Mouse (Mus musculus) liver, embryonic 16.5 days (tissue): ENCODE results near the gene Ripk4. TPM values are rescaled to one million over a fixed set of nuclear protein-coding genes. Genes with fewer than 3 reads are reported as not detected.

Experiments
- ATAC-seq: fragments of 200-750 bp; cut with Nextera tagmentation; 2 replicates; pipeline ENCODE4 v1.8.0; 2017; ENCODE audit warnings: low read depth, mild to moderate bottlenecking, moderate number of reproducible peaks, moderate library complexity
- H3K27ac ChIP-seq: fragments of 300-500 bp; sonication (generic); 2 replicates; pipeline ENCODE4 v1.5.1; 2014; ENCODE audit warnings: mild to moderate bottlenecking, low read length
- H3K27me3 ChIP-seq: fragments of 300-500 bp; sonication (generic); 2 replicates; pipeline ENCODE4 v1.6.1; 2014; ENCODE audit warnings: low read depth, low read length, mixed read lengths; ENCODE audit not compliant: control insufficient read depth, insufficient read depth
- H3K36me3 ChIP-seq: fragments of 300-500 bp; sonication (generic); 2 replicates; pipeline ENCODE4 v1.6.1; 2014; ENCODE audit warnings: mild to moderate bottlenecking; ENCODE audit not compliant: control insufficient read depth, insufficient read depth
- H3K4me1 ChIP-seq: fragments of 300-500 bp; sonication (generic); 2 replicates; pipeline ENCODE4 v1.6.1; 2014; ENCODE audit warnings: low read depth, low read length, mixed read lengths; ENCODE audit not compliant: control insufficient read depth
- H3K4me2 ChIP-seq: fragments of 300-500 bp; sonication (generic); 2 replicates; pipeline ENCODE4 v1.6.1; 2014; ENCODE audit warnings: low read depth, low read length, mixed read lengths
- H3K4me3 ChIP-seq: fragments of 300-500 bp; sonication (generic); 2 replicates; pipeline ENCODE4 v1.5.1; 2014; ENCODE audit warnings: low read depth, mild to moderate bottlenecking, low read length
- H3K9ac ChIP-seq: fragments of 300-500 bp; sonication (generic); 2 replicates; pipeline ENCODE4 v1.6.1; 2014; ENCODE audit warnings: low read depth, low read length
- H3K9me3 ChIP-seq: fragments of 300-500 bp; sonication (generic); replicated peaks from 2 replicates; pipeline ENCODE4 v1.6.1; 2016; ENCODE audit warnings: low read length; ENCODE audit not compliant: control insufficient read depth
- WGBS: fragments of 180-500 bp; shearing (Covaris S2); extraction: QIAGEN DNeasy Blood & Tissue Kit; methylation state at CpG from one replicate; pipeline ENCODE4 v1.1.7; 2014; ENCODE audit not compliant: insufficient replicate concordance; 5-methylcytosine and 5-hydroxymethylcytosine counted together
- polyA plus RNA-seq: library from polyadenylated mRNA; unstranded; fragments of >200 nt; fragmentation: Nextera tagmentation; extraction: Ambion mirVana; gene quantifications from 2 replicates; pipeline ENCODE4 v1.2.1, GENCODE M21; 2015

Ripk4 gene
- polyA plus RNA-seq, 1 experiment from 2014 or later: 3.3 TPM

GRCm38 (mm10) chr16:97751884-97752283 is 11.7 kb downstream of the Ripk4 start:
- Histone ChIP-seq H3K27me3 (no peaks in the 10 kb centered on the region), H3K27ac (no peak overlapping the region), H3K9ac (no peak overlapping the region), H3K4me1 (peaks cover 4% of the 10 kb centered on the region; the same call in 1 of the 2 replicates), H3K4me2 (no peak overlapping the region), H3K36me3 (no peaks in the 10 kb centered on the region; the same call in 1 of the 2 replicates), H3K4me3 (no peak overlapping the region), H3K9me3 (no peaks in the 10 kb centered on the region)
- 31% methylated on average over 8 of the region's 8 CpGs for WGBS
- peak; percentile 41 for ATAC-seq

GRCm38 (mm10) chr16:97748421-97748820 is 15.2 kb downstream of the Ripk4 start:
- H3K4me2 ChIP-seq: no peak overlapping the region
- 61% methylated on average over 6 of the region's 6 CpGs for WGBS
- no peaks in the 10 kb centered on the region for H3K4me1 ChIP-seq
- no peak overlapping the region for H3K27ac ChIP-seq
- no peak overlapping the region for H3K9ac ChIP-seq
- no peak overlapping the region for H3K4me3 ChIP-seq
- H3K9me3 ChIP-seq: no peaks in the 10 kb centered on the region
- no peaks in the 10 kb centered on the region for H3K27me3 ChIP-seq
- H3K36me3 ChIP-seq: no peaks in the 10 kb centered on the region; the same call in 1 of the 2 replicates
- no peak for ATAC-seq

GRCm38 (mm10) chr16:97738030-97738429 is 25.6 kb downstream of the Ripk4 start:
- 47% methylated on average over 6 of the region's 6 CpGs for WGBS
- no peak for ATAC-seq

DNA sequence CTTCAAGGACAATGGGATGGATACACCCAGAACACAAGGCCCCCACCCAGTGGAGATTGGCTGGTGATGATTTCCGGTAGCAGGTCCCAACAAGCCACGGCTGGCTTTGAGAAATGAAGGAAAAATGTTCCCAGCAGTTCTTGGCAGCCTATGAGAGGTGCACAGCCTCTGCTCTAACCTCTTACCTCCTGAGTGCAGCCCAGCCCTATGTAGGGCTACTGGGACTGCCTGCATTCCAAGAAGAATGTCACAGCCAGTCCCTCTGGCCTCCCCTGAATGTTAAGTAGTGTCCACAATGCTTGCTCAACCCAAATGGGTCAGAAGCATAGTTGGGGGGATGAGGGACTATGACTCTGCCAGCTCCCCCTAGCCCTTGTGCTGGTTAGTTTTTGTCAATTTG is 27.0 kb downstream of the Ripk4 start:
- WGBS: 71% methylated on average over 2 of the region's 2 CpGs
- no peaks in the 10 kb centered on the region for H3K9me3 ChIP-seq
- H3K27me3 ChIP-seq: no peaks in the 10 kb centered on the region
- no peak overlapping the region for H3K4me3 ChIP-seq
- no peak overlapping the region for H3K4me2 ChIP-seq
- ATAC-seq: no peak
- H3K4me1 ChIP-seq: no peaks in the 10 kb centered on the region
- no peak overlapping the region for H3K9ac ChIP-seq
- no peaks in the 10 kb centered on the region for H3K36me3 ChIP-seq
- no peak overlapping the region for H3K27ac ChIP-seq

More at GRCm38 (mm10) chr16:97738030-97738429, 25.6 kb downstream of the Ripk4 start:
- no peak overlapping the region for H3K4me2 ChIP-seq
- no peaks in the 10 kb centered on the region for H3K9me3 ChIP-seq
- H3K4me1 ChIP-seq: no peaks in the 10 kb centered on the region
- no peak overlapping the region for H3K27ac ChIP-seq
- no peak overlapping the region for H3K4me3 ChIP-seq
- H3K27me3 ChIP-seq: no peaks in the 10 kb centered on the region
- no peaks in the 10 kb centered on the region for H3K36me3 ChIP-seq
- H3K9ac ChIP-seq: no peak overlapping the region

DNA sequence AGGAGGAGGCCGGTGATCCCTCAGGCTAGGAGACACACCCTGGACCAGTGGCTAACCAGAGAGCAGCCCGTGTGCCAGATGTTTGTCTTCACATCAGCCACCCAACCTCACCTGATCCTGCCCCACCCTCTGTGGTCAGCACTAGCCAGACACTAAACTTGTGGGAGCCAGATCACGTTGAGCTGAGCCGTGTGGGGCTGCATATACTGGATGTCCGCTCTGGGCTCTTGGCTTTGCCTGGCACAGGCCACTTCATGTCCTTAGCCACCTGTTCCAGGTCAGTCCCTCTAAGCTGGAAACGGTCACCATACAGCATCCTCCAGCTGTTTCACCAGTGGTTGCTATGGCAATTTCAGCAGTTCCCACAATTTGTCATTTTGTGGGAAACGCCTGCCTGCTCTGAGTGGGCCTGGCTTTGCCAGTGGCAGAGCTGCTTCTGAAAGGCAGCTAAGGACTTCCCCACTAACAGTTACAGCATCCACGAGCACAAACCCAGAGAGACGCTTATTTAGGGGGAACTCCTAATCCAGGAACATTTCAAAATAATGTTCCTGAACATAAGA is 28.7 kb downstream of the Ripk4 start:
- no peak overlapping the region for H3K27ac ChIP-seq
- no peak overlapping the region for H3K4me2 ChIP-seq
- no peaks in the 10 kb centered on the region for H3K4me1 ChIP-seq
- H3K4me3 ChIP-seq: no peak overlapping the region
- H3K9ac ChIP-seq: no peak overlapping the region
- H3K36me3 ChIP-seq: no peaks in the 10 kb centered on the region
- H3K9me3 ChIP-seq: no peaks in the 10 kb centered on the region
- no peaks in the 10 kb centered on the region for H3K27me3 ChIP-seq
- 48% methylated on average over 9 of the region's 9 CpGs for WGBS
- no peak for ATAC-seq

GRCm38 (mm10) chr16:97733599-97733998 is 30.0 kb downstream of the Ripk4 start:
- 27% methylated on average over 2 of the region's 2 CpGs for whole genome bisulfite sequencing

DNA sequence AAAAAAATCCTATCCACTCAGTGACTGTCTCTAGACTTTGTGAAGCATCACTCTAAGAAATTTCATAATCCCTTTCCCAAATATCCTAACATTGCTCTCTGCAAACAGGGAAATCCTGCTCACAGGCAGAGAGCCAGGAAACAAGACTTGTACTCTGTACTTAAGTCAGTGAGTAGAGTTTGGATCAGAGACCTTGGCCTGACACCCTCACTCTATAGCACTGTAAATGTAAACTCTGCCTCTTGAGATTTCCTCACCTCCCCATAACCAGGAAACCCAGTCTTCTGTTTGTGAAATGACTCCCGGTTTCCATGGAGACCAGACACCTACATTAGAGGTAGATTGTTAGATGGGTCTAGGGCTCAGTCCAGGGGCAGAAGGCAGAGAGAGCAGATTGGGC is 33.3 kb downstream of the Ripk4 start:
- Histone ChIP-seq H3K9ac (no peak overlapping the region), H3K36me3 (no peaks in the 10 kb centered on the region), H3K9me3 (no peaks in the 10 kb centered on the region), H3K4me2 (no peak overlapping the region), H3K27me3 (no peaks in the 10 kb centered on the region), H3K4me1 (no peaks in the 10 kb centered on the region), H3K27ac (no peak overlapping the region), H3K4me3 (no peak overlapping the region)
- WGBS: 52% methylated on average over 1 of the region's 1 CpGs
- no peak for ATAC-seq

More at GRCm38 (mm10) chr16:97733599-97733998, 30.0 kb downstream of the Ripk4 start:
- Histone ChIP-seq H3K9ac (no peak overlapping the region), H3K4me3 (no peak overlapping the region), H3K27ac (no peak overlapping the region), H3K27me3 (no peaks in the 10 kb centered on the region), H3K4me1 (no peaks in the 10 kb centered on the region), H3K4me2 (no peak overlapping the region), H3K9me3 (no peaks in the 10 kb centered on the region), H3K36me3 (no peaks in the 10 kb centered on the region)
- ATAC-seq: no peak

- H3K9me3 ChIP-seq: no peaks in the 10 kb centered on the region
- ATAC-seq: no peak
- 46% methylated on average over 3 of the region's 3 CpGs for WGBS
These were observed 37.2 kb downstream of the Ripk4 start for GRCm38 (mm10) chr16:97726436-97726835.

GRCm38 (mm10) chr16:97720093-97720492 is 43.5 kb downstream of the Ripk4 start:
- H3K27ac ChIP-seq: no peak overlapping the region
- 72% methylated on average over 1 of the region's 1 CpGs for WGBS
- no peak overlapping the region for H3K9ac ChIP-seq
- no peaks in the 10 kb centered on the region for H3K36me3 ChIP-seq
- H3K9me3 ChIP-seq: no peaks in the 10 kb centered on the region
- no peak overlapping the region for H3K4me3 ChIP-seq
- H3K4me1 ChIP-seq: no peaks in the 10 kb centered on the region
- no peak for ATAC-seq
- no peaks in the 10 kb centered on the region for H3K27me3 ChIP-seq
- no peak overlapping the region for H3K4me2 ChIP-seq

More at GRCm38 (mm10) chr16:97726436-97726835, 37.2 kb downstream of the Ripk4 start:
- no peak overlapping the region for H3K27ac ChIP-seq
- no peaks in the 10 kb centered on the region for H3K4me1 ChIP-seq
- H3K4me2 ChIP-seq: no peak overlapping the region
- H3K4me3 ChIP-seq: no peak overlapping the region
- no peaks in the 10 kb centered on the region for H3K27me3 ChIP-seq
- no peaks in the 10 kb centered on the region for H3K36me3 ChIP-seq
- H3K9ac ChIP-seq: no peak overlapping the region
